Mouse (Mus musculus): Measurements from ENCODE around the gene Wdr82. TPM values are rescaled to one million over a fixed set of nuclear protein-coding genes. Genes with fewer than 3 reads are reported as not detected.

The Wdr82 gene
- total RNA-seq, 2 experiments from 2014 or later = 127 to 132 TPM

- no peak for DNase-seq (ENCODE audit: low spot score in 2 of 2)
- intact Hi-C loops (cut with DNase I) = loop anchor here (5.0 kb wide), 1 partner anchor 67 kb away; the partner anchor contains the start of gene Poc1a
Measured at GRCm38 (mm10) chr9:106215341-106216125, 44.8 kb downstream of the Wdr82 start.

GRCm38 (mm10) chr9:106216971-106217370 lies 46.2 kb downstream of the Wdr82 start:
- intact Hi-C loops (cut with DNase I) = loop anchor here (5.0 kb wide), 1 partner anchor 65 kb away; the partner anchor contains the start of gene Poc1a
- no peak for DNase-seq (ENCODE audit: low spot score in 2 of 2)

- intact Hi-C loops (cut with DNase I) = no loop called here
Measured at GRCm38 (mm10) chr9:106220894-106221523, 50.3 kb downstream of the Wdr82 start.

GRCm38 (mm10) chr9:106222261-106222851 lies 51.6 kb downstream of the Wdr82 start, which contains the start of gene Tlr9:
Tlr9 (plus strand) TSS chr9:106222598.
- no peak for DNase-seq (ENCODE audit: low spot score in 2 of 2)
- intact Hi-C loops (cut with DNase I) = no loop called here

More at GRCm38 (mm10) chr9:106220894-106221523, 50.3 kb downstream of the Wdr82 start:
- no peak for DNase-seq (ENCODE audit: low spot score in 2 of 2)

GRCm38 (mm10) chr9:106222994-106223393 lies 52.3 kb downstream of the Wdr82 start:
- DNase-seq (ENCODE audit: low spot score in 2 of 2) = no peak
- intact Hi-C loops (cut with DNase I) = no loop called here

- intact Hi-C loops (cut with DNase I) = no loop called here
Measured at GRCm38 (mm10) chr9:106225469-106226150, 54.9 kb downstream of the Wdr82 start.

GRCm38 (mm10) chr9:106226151-106226682 lies 55.5 kb downstream of the Wdr82 start:
- intact Hi-C loops (cut with DNase I) = no loop called here
- peak; percentile 52 to 59 for DNase-seq (ENCODE audit: low spot score in 2 of 2)

More at GRCm38 (mm10) chr9:106225469-106226150, 54.9 kb downstream of the Wdr82 start:
- DNase-seq (ENCODE audit: low spot score in 2 of 2) = no peak

- intact Hi-C loops (cut with DNase I) = no loop called here
- DNase-seq (ENCODE audit: low spot score in 2 of 2) = no peak
Measured at GRCm38 (mm10) chr9:106227790-106228429, 57.2 kb downstream of the Wdr82 start.

GRCm38 (mm10) chr9:106230051-106230733 lies 59.5 kb downstream of the Wdr82 start:
- DNase-seq (ENCODE audit: low spot score in 2 of 2) = no peak
- intact Hi-C loops (cut with DNase I) = no loop called here

GRCm38 (mm10) chr9:106230734-106231106 lies 60.0 kb downstream of the Wdr82 start:
- intact Hi-C loops (cut with DNase I) = no loop called here
- no peak for DNase-seq (ENCODE audit: low spot score in 2 of 2)

GRCm38 (mm10) chr9:106231220-106231619 lies 60.5 kb downstream of the Wdr82 start:
- DNase-seq (ENCODE audit: low spot score in 2 of 2) = no peak
- intact Hi-C loops (cut with DNase I) = no loop called here

GRCm38 (mm10) chr9:106231816-106232215 lies 61.1 kb downstream of the Wdr82 start:
- intact Hi-C loops (cut with DNase I) = no loop called here
- DNase-seq (ENCODE audit: low spot score in 2 of 2) = no peak

- no peak for DNase-seq (ENCODE audit: low spot score in 2 of 2)
- intact Hi-C loops (cut with DNase I) = no loop called here
Measured at GRCm38 (mm10) chr9:106232956-106233355, 62.2 kb downstream of the Wdr82 start.

GRCm38 (mm10) chr9:106233953-106234352 lies 63.2 kb downstream of the Wdr82 start:
- DNase-seq (ENCODE audit: low spot score in 2 of 2) = no peak
- intact Hi-C loops (cut with DNase I) = no loop called here

- DNase-seq (ENCODE audit: low spot score in 2 of 2) = no peak
Measured at GRCm38 (mm10) chr9:106235194-106235830, 64.6 kb downstream of the Wdr82 start.

GRCm38 (mm10) chr9:106236156-106236817 lies 65.6 kb downstream of the Wdr82 start:
- intact Hi-C loops (cut with DNase I) = no loop called here
- no peak for DNase-seq (ENCODE audit: low spot score in 2 of 2)

More at GRCm38 (mm10) chr9:106235194-106235830, 64.6 kb downstream of the Wdr82 start:
- intact Hi-C loops (cut with DNase I) = no loop called here

- intact Hi-C loops (cut with DNase I) = no loop called here
- DNase-seq (ENCODE audit: low spot score in 2 of 2) = no peak
Measured at GRCm38 (mm10) chr9:106236818-106237211, 66.1 kb downstream of the Wdr82 start.

- DNase-seq (ENCODE audit: low spot score in 2 of 2) = no peak
- intact Hi-C loops (cut with DNase I) = no loop called here
Measured at GRCm38 (mm10) chr9:106237401-106237800, 66.7 kb downstream of the Wdr82 start.

Measured in left cerebral cortex, postnatal 36 days (tissue).